Mouse (Mus musculus): Measurements from ENCODE around the gene Gm13539.

Gm13539 gene

GRCm38 (mm10) chr2:25824751-25825150, 42.7 kb downstream of the Gm13539 start:
- in situ Hi-C loops (cut with MboI; ENCODE audit: low sequenced_read_pairs) = no loop called here

- in situ Hi-C loops (cut with MboI; ENCODE audit: low sequenced_read_pairs) = no loop called here
These were observed 46.4 kb downstream of the Gm13539 start for GRCm38 (mm10) chr2:25828344-25828947.

- in situ Hi-C loops (cut with MboI; ENCODE audit: low sequenced_read_pairs) = no loop called here
These were observed 48.7 kb downstream of the Gm13539 start for GRCm38 (mm10) chr2:25830786-25831185.

- in situ Hi-C loops (cut with MboI; ENCODE audit: low sequenced_read_pairs) = no loop called here
These were observed 54.2 kb downstream of the Gm13539 start for GRCm38 (mm10) chr2:25836291-25836690.

Measured in CH12F3 (cell line).